ENCODE assay signal across 7 mouse cellular contexts in the genomic region with DNA sequence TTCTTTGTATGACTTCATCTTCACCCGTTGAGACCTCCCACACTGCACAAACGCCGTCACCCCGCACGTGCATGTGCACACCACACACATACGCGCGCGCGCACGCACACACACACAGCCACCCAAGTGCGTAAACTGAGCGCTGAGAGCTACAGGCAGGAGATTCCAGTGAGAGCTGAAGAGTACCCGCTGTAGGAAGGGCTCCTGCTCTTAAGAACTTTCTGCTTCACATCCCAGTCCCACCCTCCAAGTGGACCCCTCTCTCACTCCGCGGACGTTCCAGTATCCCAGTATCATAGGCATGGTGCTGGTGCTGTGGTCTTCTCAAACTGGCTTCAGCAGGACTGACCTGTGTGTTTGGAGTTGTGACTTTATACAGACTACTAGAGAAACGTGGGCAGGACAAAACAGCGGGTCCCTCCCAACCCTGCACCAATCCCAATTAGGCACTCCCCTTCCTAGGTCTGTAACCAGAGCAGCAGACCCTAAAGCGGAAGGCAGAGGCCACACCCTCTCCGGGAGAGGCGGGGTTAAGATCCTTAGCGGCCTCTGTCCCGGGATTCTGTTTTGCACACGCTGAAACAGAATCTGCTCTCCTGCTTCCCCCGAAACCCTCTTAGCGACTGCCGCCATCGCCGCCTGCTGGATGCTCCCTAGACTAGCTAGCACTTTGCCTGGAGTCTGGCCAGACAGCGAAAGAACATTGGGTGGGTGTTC. TPM values are rescaled to one million over a fixed set of nuclear protein-coding genes. Genes with fewer than 3 reads are reported as not detected.
DNase-seq lines count a peak whose midpoint lies in the region; ATAC-seq lines count a peak whose summit lies in the region.

Gene Gstm1, minus strand, starts transcription at position 501 of the 717 bp plus-strand sequence.

- H3K9me3 ChIP-seq in intestine, embryonic 16.5 days (ENCODE audit: control insufficient read depth, low read length) = no peaks in the 10 kb centered on the region
- no peaks in the 10 kb centered on the region for H3K9me3 ChIP-seq in midbrain, embryonic 11.5 days (ENCODE audit: control insufficient read depth, low read length)

- H3K4me2 ChIP-seq in intestine, embryonic 16.5 days (ENCODE audit: low read depth, low read length) = peak within 1 kb of the TSS; percentile 72
- peak within 1 kb of the TSS; percentile 80 for H3K4me2 ChIP-seq in midbrain, embryonic 11.5 days

- peak within 1 kb of the TSS; percentile 72 for H3K9ac ChIP-seq in intestine, embryonic 16.5 days (ENCODE audit: low read depth, low read length)
- H3K9ac ChIP-seq in midbrain, embryonic 11.5 days (ENCODE audit: low read length) = peak within 1 kb of the TSS; percentile 61

- DNase-seq in adrenal gland, adult 2 months = peak; percentile 97
- DNase-seq in embryo, embryonic 9.5 days (ENCODE audit: extremely low spot score) = peak; percentile 95
- DNase-seq in gastrocnemius, postnatal 4 days (ENCODE audit: low spot score in 2 of 2) = peak; percentile 82 to 96
- peak; percentile 93 to 94 for DNase-seq in left cerebral cortex, postnatal 36 days (ENCODE audit: low spot score in 2 of 2)
- DNase-seq in midbrain, embryonic 11.5 days (ENCODE audit: low spot score, missing footprints) = peak; percentile 98
- peak; percentile 98 for DNase-seq in skeletal muscle tissue, adult 2 months (ENCODE audit: low read depth, low spot score)

- intact Hi-C loops in left cerebral cortex, postnatal 36 days (cut with DNase I) = loop anchor here (2.0 to 5.0 kb wide), 2 partner anchors 65 to 87 kb away; partner anchors contain the start of gene Gstm7

- H3K4me3 ChIP-seq in intestine, embryonic 16.5 days (ENCODE audit: low read length) = peak within 1 kb of the TSS; percentile 53
- peak within 1 kb of the TSS; percentile 43 for H3K4me3 ChIP-seq in midbrain, embryonic 11.5 days (ENCODE audit: low read depth, low read length)

- ATAC-seq in intestine, embryonic 16.5 days = peak; percentile 97
- ATAC-seq in midbrain, embryonic 11.5 days (ENCODE audit: low FRiP score) = peak; percentile 98

- H3K4me1 ChIP-seq in intestine, embryonic 16.5 days (ENCODE audit: control insufficient read depth, insufficient read depth, low read length) = peaks cover 31% of the 10 kb centered on the region
- peaks cover 3% of the 10 kb centered on the region; the same call in 1 of the 2 replicates for H3K4me1 ChIP-seq in midbrain, embryonic 11.5 days (ENCODE audit: control insufficient read depth, insufficient read depth, low read length)

- H3K27me3 ChIP-seq in intestine, embryonic 16.5 days (replicated peaks; ENCODE audit: control insufficient read depth, insufficient read depth, low read length) = no peaks in the 10 kb centered on the region
- no peaks in the 10 kb centered on the region for H3K27me3 ChIP-seq in midbrain, embryonic 11.5 days (ENCODE audit: control insufficient read depth, insufficient read depth, low read length)

- WGBS in intestine, embryonic 16.5 days = under 1% methylated on average over 31 of the region's 31 CpGs
- WGBS in midbrain, embryonic 11.5 days = 0% methylated on average over 31 of the region's 31 CpGs

- H3K27ac ChIP-seq in intestine, embryonic 16.5 days (ENCODE audit: low read length) = peak within 1 kb of the TSS; percentile 95
- peak within 1 kb of the TSS; percentile 30 for H3K27ac ChIP-seq in midbrain, embryonic 11.5 days (ENCODE audit: low read depth, low read length)

- H3K36me3 ChIP-seq in intestine, embryonic 16.5 days (ENCODE audit: control insufficient read depth, insufficient read depth, low read length) = no peaks in the 10 kb centered on the region
- H3K36me3 ChIP-seq in midbrain, embryonic 11.5 days (ENCODE audit: control insufficient read depth, insufficient read depth, low read length) = no peaks in the 10 kb centered on the region

RNA-seq across cellular contexts. Expression of gene Gstm1, which starts in this region (rescaled TPM):
- total RNA-seq in adrenal gland, adult 2 months (2021) = 100 to 1,000 TPM; 463 to 520 TPM
- polyA plus RNA-seq in adrenal gland, adult 2 months (2012; rRNA removed) = 1,201 and 1,446 TPM in 2 replicates
- total RNA-seq in gastrocnemius, postnatal 4 days (2021) = 10 to 100 TPM; 59.6 to 61.2 TPM
- polyA plus RNA-seq in intestine, embryonic 16.5 days (2015; fragmentation: Nextera tagmentation; extraction: Ambion mirVana) = 327 and 376 TPM in 2 replicates
- total RNA-seq in left cerebral cortex, postnatal 36 days (2021) = 100 to 1,000 TPM; 237 to 250 TPM
- 30.5 and 33.8 TPM in 2 replicates for polyA plus RNA-seq in midbrain, embryonic 11.5 days (2014; fragmentation: Nextera tagmentation; extraction: Ambion mirVana)

Comparison
In these comparisons a context has a peak if more than half of its experiments do, and no peak if none do; other contexts are left out.
1. Peak in every context shown above with its lines: DNase-seq, ATAC-seq, H3K4me3 ChIP-seq and H3K27ac ChIP-seq.